Mouse (Mus musculus) forebrain, embryonic 15.5 days (tissue): Measurements from ENCODE around the gene Cd19. TPM values are rescaled to one million over a fixed set of nuclear protein-coding genes. Genes with fewer than 3 reads are reported as not detected.

ENCODE experiments used
- ATAC-seq: fragments of 200-750 bp; cut with Nextera tagmentation; replicated peaks from 2 replicates; pipeline ENCODE4 v1.8.0; 2017; ENCODE audit warnings: mild to moderate bottlenecking, moderate TSS enrichment, moderate library complexity
- H3K27ac ChIP-seq: fragments of 300-500 bp; sonication (generic); replicated peaks from 2 replicates; pipeline ENCODE4 v1.5.1; 2015; ENCODE audit warnings: mild to moderate bottlenecking, inconsistent platforms
- H3K27me3 ChIP-seq: fragments of 300-500 bp; sonication (generic); 2 replicates; pipeline ENCODE4 v1.6.1; 2015; ENCODE audit warnings: inconsistent platforms
- H3K36me3 ChIP-seq: fragments of 300-500 bp; sonication (generic); 2 replicates; pipeline ENCODE4 v1.6.1; 2015; ENCODE audit warnings: mild to moderate bottlenecking, inconsistent platforms
- H3K4me1 ChIP-seq: fragments of 300-500 bp; sonication (generic); 2 replicates; pipeline ENCODE4 v1.6.1; 2015; ENCODE audit warnings: inconsistent platforms
- H3K4me2 ChIP-seq: fragments of 300-500 bp; sonication (generic); replicated peaks from 2 replicates; pipeline ENCODE4 v1.6.1; 2015; ENCODE audit warnings: mild to moderate bottlenecking, inconsistent platforms
- H3K4me3 ChIP-seq: fragments of 300-500 bp; sonication (generic); 2 replicates; pipeline ENCODE4 v1.5.1; 2015; ENCODE audit warnings: mild to moderate bottlenecking, inconsistent platforms
- H3K9ac ChIP-seq: fragments of 300-500 bp; sonication (generic); replicated peaks from 2 replicates; pipeline ENCODE4 v1.6.1; 2015; ENCODE audit warnings: mild to moderate bottlenecking, inconsistent platforms
- H3K9me3 ChIP-seq: fragments of 300-500 bp; sonication (generic); 2 replicates; pipeline ENCODE4 v1.6.1; 2016; ENCODE audit warnings: inconsistent platforms
- WGBS: fragments of 180-500 bp; shearing (Covaris S2); methylation state at CpG from one replicate; pipeline ENCODE4 v1.1.7; 2015; ENCODE audit warnings: mixed read lengths; 5-methylcytosine and 5-hydroxymethylcytosine counted together
- polyA plus RNA-seq: library from polyadenylated mRNA; unstranded; fragments of >200 nt; fragmentation: Nextera tagmentation; extraction: Ambion mirVana; gene quantifications from 2 replicates; pipeline ENCODE4 v1.2.1, GENCODE M21; 2015

Cd19 gene
- polyA plus RNA-seq: not detected in 2 replicates

DNA sequence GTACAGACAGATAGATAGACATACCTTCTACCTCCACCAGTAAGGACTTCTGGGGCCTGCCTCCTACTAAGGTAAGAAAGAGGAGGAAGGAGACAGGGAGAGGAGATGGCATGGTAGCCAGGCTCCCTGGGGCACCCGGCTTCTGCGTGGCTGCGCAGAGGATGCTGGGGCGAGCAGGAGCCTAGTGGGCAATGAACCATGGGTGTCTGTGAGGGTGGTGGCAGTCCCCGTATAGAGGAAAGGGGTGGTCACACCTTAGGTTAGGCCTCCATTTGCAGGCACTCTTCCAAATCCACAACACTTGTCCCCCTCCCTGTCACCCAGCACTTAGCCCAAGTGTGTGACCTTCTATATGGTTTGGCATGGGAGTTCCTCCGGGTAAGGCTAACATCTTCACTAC lies at the start of gene Cd19:
TSS of gene Cd19 (minus strand) at position 165 of the 400 bp plus-strand sequence.
- H3K9me3 ChIP-seq: no peaks in the 10 kb centered on the region
- H3K27ac ChIP-seq: no peak within 1 kb of the TSS
- ATAC-seq: no peak
- no peak within 1 kb of the TSS for H3K4me2 ChIP-seq
- H3K4me1 ChIP-seq: no peaks in the 10 kb centered on the region
- no peak within 1 kb of the TSS for H3K4me3 ChIP-seq
- H3K27me3 ChIP-seq: no peaks in the 10 kb centered on the region
- no peak within 1 kb of the TSS for H3K9ac ChIP-seq
- H3K36me3 ChIP-seq: no peaks in the 10 kb centered on the region
- WGBS: 92% methylated on average over 6 of the region's 6 CpGs

DNA sequence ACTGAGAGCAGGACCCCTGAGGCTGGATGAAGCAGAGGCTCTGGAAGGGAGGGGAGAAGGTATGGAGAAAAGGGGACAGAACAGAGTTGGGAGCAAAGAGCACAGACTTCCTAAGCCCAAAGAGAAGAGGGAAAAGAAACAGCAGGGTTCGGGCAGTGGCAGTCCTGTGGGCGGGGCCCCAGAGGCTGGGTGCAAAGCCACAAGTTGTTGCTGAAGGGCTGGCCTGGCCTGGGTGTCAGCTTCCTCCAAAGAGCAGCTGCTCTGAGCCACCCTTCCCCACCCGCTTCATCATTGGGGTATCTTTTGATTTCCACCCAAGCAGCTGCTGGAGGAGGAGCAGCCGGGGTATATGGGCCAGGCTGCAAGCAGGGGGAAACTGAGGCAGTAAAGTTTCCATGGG lies 49.4 kb upstream of the Cd19 start:
- ATAC-seq: no peak
- WGBS: 50% methylated on average over 4 of the region's 4 CpGs
- Histone ChIP-seq H3K36me3 (peaks cover 28% of the 10 kb centered on the region), H3K4me3 (no peak overlapping the region), H3K27ac (no peak overlapping the region), H3K9me3 (no peaks in the 10 kb centered on the region), H3K27me3 (no peaks in the 10 kb centered on the region), H3K4me2 (no peak overlapping the region), H3K9ac (no peak overlapping the region), H3K4me1 (no peaks in the 10 kb centered on the region)

DNA sequence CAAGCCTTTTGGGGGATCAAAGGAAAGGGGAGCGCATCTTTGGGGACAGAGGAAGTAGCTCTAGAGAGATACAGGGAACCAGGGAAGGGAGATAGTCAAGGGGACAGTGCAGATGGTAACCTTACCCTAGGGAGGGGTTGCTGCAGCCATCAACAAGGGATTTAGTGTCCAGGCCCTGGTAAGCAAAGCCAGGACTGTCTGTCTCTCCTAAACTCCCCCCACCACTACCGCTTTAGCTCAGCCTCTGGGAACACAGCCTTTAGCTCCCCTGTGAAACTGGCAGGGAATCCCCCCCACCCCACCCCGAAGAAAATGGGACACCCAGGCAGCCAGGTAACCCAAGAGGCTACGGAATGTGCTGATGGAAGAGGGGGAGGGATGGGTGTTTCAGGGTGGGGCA lies 48.9 kb upstream of the Cd19 start:
- Histone ChIP-seq H3K4me2 (no peak overlapping the region), H3K27ac (no peak overlapping the region), H3K9ac (no peak overlapping the region), H3K9me3 (no peaks in the 10 kb centered on the region), H3K4me3 (no peak overlapping the region), H3K27me3 (no peaks in the 10 kb centered on the region), H3K4me1 (no peaks in the 10 kb centered on the region), H3K36me3 (peaks cover 22% of the 10 kb centered on the region)
- 76% methylated on average over 4 of the region's 4 CpGs for WGBS
- no peak for ATAC-seq

DNA sequence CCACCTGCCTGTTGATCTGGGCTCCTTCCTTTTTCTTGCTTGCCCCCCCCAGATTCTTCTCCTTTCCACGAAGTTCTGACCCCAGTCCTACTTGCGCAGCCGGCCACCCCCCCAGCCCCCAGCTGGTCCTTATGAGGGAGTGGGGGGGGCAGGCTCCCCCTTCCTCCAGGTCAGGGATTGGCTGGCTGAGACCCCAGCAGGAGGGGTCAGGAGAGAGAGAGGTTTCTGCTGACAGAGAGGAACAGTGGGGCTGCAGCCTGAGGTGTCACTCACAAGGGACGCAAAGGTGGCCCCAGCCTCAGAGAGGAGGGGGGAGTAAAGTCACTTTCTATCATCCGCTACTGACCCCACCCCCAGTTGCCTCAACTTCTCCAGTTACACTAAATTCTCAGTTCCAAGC lies 48.3 kb upstream of the Cd19 start, which contains the start of gene Atp2a1:
TSS of gene Atp2a1 (minus strand) at position 105 of the 400 bp plus-strand sequence.
- Histone ChIP-seq H3K4me1 (no peaks in the 10 kb centered on the region), H3K27me3 (no peaks in the 10 kb centered on the region), H3K4me2 (no peak within 1 kb of the TSS), H3K27ac (no peak within 1 kb of the TSS), H3K9me3 (no peaks in the 10 kb centered on the region), H3K36me3 (peaks cover 18% of the 10 kb centered on the region), H3K9ac (no peak within 1 kb of the TSS), H3K4me3 (no peak within 1 kb of the TSS)
- 54% methylated on average over 4 of the region's 5 CpGs for WGBS
- no peak for ATAC-seq

DNA sequence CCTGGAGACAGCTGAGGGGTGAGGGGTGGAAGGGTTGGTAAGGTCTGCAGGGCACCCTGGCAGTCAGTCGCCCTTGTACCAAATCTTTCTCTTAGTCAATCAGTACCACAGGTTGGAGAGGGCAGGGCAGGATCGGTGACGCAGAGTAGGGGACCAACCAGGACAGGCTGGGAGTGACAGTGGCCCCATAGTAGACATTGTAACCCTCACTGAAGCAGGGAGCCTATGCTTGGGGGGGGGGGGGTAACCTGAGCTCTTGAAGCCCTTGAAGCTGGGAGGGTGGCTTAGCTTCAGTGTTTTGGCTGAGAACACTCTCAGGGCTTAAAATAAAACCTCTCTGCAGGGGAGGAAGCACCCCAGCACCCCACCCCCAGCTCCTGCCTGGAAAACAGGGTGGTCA lies 46.9 kb upstream of the Cd19 start:
- Histone ChIP-seq H3K4me2 (no peak overlapping the region), H3K27ac (no peak overlapping the region), H3K9ac (no peak overlapping the region), H3K9me3 (no peaks in the 10 kb centered on the region), H3K4me3 (no peak overlapping the region), H3K36me3 (peaks cover 4% of the 10 kb centered on the region), H3K27me3 (no peaks in the 10 kb centered on the region), H3K4me1 (no peaks in the 10 kb centered on the region)
- 58% methylated on average over 3 of the region's 3 CpGs for WGBS
- ATAC-seq: no peak

DNA sequence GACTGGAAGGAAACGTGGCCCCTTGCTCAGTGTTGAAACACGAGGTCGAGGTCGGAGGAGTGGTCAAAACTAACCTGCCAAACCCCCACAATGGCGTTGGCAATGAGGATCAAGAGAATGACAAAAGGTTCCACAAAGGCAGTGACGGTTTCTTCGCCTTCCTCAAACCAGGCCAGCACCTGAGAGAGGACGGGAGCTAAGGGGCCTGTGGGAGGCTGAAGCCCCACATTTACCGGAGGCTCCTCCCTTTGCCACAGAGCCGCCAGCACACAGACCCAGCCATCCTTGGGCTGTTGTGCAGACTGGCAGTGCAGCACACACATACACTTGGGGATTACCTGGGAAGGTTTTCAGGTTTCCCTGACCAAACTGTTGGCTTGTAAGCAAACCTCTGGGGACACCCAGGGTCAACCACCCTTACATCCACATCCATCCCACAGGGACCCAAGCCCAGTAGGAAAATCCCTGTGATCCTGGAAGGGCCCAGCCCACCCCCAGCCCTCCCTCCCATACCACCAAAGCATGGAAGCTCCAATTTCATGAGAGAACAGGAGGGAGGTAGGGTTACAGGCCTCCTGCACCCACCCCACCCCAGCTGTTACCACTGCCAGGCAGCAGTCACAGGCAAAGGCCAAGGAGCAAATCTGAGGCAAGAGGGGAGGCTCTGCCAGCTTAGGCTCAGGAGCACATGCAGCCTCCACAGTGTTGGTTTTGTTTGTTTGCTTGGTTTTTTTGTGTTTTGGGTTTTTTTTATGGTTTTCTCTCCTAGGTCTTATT lies 46.1 kb upstream of the Cd19 start:
- no peaks in the 10 kb centered on the region for H3K9me3 ChIP-seq
- no peak for ATAC-seq

DNA sequence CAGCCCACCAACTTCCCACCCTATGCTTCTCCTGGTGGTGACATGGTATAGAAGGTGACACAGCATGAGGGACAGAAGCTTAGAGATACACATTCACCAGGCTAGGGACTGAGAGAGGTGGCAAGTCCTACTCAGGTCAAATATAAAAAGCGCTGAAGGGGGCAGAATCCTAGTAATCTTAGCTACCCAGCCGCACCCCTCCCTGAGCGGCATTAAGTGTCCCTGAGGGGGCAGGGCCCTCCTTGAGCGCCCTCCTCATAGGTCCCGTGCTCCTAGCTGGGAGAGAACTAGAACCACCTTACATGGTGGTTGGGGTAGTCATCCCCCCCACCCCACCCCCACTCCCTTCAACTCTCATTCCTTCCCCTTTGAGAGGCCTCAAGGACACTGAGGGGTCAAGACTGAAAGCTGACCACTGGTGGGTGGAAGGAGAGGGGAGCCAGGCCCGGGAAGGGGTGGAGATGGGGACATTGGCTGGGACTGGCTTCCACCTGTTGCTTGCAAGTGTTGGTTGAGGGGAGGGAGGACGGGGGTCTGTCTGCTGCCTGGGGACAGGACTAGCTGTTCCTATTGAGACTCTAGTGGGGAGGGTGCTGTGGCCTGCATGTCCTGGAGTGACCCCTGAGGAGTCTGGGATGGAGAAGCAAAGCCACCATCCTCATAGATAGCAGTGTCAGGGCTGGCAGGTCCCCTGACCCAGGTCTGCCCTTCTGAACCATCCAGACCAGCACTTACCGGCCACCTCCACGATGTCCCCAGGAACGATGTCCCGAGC lies 44.3 kb upstream of the Cd19 start:
- WGBS: 82% methylated on average over 11 of the region's 11 CpGs
- Histone ChIP-seq H3K36me3 (no peaks in the 10 kb centered on the region), H3K4me1 (no peaks in the 10 kb centered on the region), H3K9ac (no peak overlapping the region), H3K4me3 (no peak overlapping the region), H3K9me3 (no peaks in the 10 kb centered on the region), H3K4me2 (no peak overlapping the region), H3K27ac (no peak overlapping the region), H3K27me3 (no peaks in the 10 kb centered on the region)
- ATAC-seq: no peak

More for the DNA sequence above, 46.1 kb upstream of the Cd19 start:
- H3K4me3 ChIP-seq: no peak overlapping the region
- no peaks in the 10 kb centered on the region for H3K27me3 ChIP-seq
- H3K9ac ChIP-seq: no peak overlapping the region
- H3K27ac ChIP-seq: no peak overlapping the region
- 53% methylated on average over 10 of the region's 10 CpGs for WGBS
- no peaks in the 10 kb centered on the region for H3K4me1 ChIP-seq
- H3K36me3 ChIP-seq: no peaks in the 10 kb centered on the region
- no peak overlapping the region for H3K4me2 ChIP-seq

DNA sequence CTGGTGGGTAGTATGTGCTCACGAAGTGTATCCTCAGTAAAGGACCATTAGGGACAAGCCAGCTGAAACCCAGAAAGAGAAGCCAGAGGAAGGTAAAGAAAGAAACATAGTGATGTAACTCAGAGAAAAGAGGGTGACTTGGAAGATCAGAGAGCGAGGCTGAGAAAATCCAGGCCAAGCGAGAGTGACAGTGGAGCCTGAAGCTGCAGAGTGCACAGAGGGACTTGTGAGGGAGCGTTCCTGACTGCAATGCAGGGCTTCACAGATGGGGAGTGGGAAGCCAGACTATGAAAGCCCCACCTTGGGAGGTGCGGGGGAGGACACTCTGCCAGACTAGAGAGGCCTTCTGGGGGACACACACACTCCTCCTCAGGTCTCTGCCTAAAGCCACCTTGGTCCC lies 43.5 kb upstream of the Cd19 start:
- Histone ChIP-seq H3K27me3 (no peaks in the 10 kb centered on the region), H3K9ac (no peak overlapping the region), H3K27ac (no peak overlapping the region), H3K36me3 (no peaks in the 10 kb centered on the region), H3K4me2 (no peak overlapping the region), H3K9me3 (no peaks in the 10 kb centered on the region), H3K4me3 (no peak overlapping the region), H3K4me1 (no peaks in the 10 kb centered on the region)
- ATAC-seq: no peak
- 80% methylated on average over 5 of the region's 5 CpGs for WGBS

DNA sequence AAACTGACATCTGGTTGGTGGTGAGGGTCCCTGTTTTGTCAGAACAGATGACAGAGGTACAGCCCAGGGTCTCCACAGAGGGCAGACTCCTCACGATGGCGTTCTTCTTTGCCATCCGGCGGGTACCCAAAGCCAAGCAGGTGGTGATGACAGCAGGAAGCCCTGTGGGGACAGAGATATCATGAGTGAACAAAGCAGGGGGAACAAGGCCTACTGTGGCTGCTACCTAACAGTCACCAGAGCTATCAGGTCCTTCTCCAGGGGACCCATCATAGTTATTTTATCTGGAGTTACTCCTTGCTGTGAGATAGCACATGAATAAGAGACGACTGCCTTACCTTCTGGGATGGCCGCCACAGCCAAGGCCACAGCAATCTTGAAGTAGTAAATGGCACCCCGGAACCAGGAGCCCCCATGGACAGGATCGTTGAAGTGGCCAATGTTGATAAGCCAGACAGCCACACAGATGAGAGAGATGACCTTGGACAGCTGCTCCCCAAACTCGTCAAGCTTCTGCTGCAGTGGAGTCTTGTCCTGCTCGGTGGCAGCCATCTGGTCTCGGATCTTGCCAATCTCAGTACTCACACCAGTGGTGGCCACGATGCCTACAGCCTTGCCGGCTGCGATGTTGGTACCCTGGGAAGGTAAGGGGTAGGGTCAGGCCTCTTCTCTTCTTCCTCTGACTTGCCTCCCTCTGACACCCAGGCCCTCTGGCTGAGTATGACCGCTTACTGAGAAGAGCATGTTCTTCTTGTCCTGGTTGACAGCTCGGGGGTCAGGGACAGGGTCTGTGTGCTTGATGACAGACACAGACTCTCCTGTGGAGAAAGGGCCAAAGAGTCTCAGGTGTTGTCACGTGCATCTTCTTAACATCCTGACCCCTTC lies 41.9 kb upstream of the Cd19 start:
- Histone ChIP-seq H3K27ac (no peak overlapping the region), H3K4me2 (no peak overlapping the region), H3K4me3 (no peak overlapping the region), H3K36me3 (no peaks in the 10 kb centered on the region), H3K9ac (no peak overlapping the region), H3K4me1 (no peaks in the 10 kb centered on the region), H3K9me3 (no peaks in the 10 kb centered on the region), H3K27me3 (no peaks in the 10 kb centered on the region)
- ATAC-seq: no peak
- 88% methylated on average over 17 of the region's 17 CpGs for WGBS

DNA sequence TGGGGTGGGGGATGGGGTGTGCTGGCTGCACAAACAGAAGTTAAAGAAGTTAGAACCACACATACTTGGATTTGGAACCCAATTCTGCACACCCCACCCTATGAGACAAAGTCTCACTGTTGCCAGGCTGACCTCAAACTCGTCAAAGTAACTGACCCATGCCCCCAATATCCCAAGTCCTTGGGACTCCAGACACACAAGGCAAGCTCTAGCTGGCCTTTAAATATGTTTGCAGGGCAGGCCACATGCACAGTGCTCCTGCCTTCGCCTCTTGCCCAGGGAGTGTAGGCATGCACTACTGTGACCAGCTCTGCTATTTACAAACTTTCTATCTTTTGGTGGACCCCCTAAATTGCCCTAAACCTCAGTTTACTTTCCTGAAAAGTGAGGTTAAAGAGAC lies 40.6 kb upstream of the Cd19 start:
- no peaks in the 10 kb centered on the region for H3K27me3 ChIP-seq
- ATAC-seq: no peak
- no peaks in the 10 kb centered on the region for H3K9me3 ChIP-seq
- no peak overlapping the region for H3K27ac ChIP-seq
- no peak overlapping the region for H3K4me3 ChIP-seq
- H3K36me3 ChIP-seq: no peaks in the 10 kb centered on the region
- H3K4me2 ChIP-seq: no peak overlapping the region
- 71% methylated on average over 2 of the region's 2 CpGs for WGBS
- H3K4me1 ChIP-seq: no peaks in the 10 kb centered on the region
- no peak overlapping the region for H3K9ac ChIP-seq

DNA sequence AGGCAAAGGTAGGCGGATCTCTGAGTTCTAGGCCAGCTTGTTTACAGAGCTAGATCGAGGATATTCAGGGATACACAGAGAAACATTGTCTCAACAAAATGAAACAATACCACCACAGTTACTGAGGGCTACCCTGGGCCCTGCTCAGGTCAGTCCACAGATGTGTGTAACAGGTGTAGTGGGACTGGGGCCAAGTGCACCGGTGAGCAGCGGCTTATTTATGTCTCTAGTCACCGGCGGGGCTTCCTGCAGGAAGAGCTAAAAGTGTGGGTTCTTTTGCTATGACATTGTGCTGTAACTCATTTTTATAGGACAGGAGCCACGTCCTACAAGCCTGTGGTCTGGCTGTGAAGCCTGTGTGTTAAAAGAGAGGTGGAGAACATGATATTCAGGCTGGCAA lies 39.2 kb upstream of the Cd19 start:
- Histone ChIP-seq H3K9ac (no peak overlapping the region), H3K36me3 (no peaks in the 10 kb centered on the region), H3K4me2 (no peak overlapping the region), H3K9me3 (no peaks in the 10 kb centered on the region), H3K4me1 (no peaks in the 10 kb centered on the region), H3K27me3 (no peaks in the 10 kb centered on the region), H3K27ac (no peak overlapping the region), H3K4me3 (no peak overlapping the region)
- 79% methylated on average over 7 of the region's 7 CpGs for WGBS
- no peak for ATAC-seq

DNA sequence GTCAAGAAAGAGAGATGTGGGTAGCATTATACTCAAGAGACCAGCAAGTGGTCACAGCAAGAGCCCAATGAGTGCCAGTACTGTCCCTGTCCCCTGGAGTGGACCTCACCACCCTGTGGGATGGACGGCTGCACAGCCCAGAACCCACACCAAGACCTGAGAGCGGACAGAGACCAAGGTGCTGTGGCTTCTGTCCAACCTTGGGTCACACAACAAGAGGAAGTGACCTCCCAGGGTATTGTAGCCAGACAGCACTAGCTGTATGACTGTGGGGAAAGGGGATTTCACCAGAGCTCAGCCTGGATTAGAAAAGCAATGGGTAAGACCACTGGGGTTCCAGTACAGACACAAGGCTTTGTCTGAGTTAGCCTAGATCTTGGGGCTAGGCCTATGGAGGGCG lies 37.6 kb upstream of the Cd19 start:
- H3K27ac ChIP-seq: no peak overlapping the region
- WGBS: 90% methylated on average over 3 of the region's 3 CpGs
- no peak overlapping the region for H3K9ac ChIP-seq
- H3K9me3 ChIP-seq: no peaks in the 10 kb centered on the region
- ATAC-seq: no peak
- no peaks in the 10 kb centered on the region for H3K4me1 ChIP-seq
- H3K27me3 ChIP-seq: no peaks in the 10 kb centered on the region
- no peak overlapping the region for H3K4me3 ChIP-seq
- H3K4me2 ChIP-seq: no peak overlapping the region
- no peaks in the 10 kb centered on the region for H3K36me3 ChIP-seq
